Mouse (Mus musculus) small intestine, adult 2 months (tissue): Measurements from ENCODE around the gene Ublcp1. TPM values are rescaled to one million over a fixed set of nuclear protein-coding genes. Genes with fewer than 3 reads are reported as not detected.
A peak's percentile ranks its signal among the peaks of the same experiment; 100 is the strongest.
"Not testable (repeated sequence)": the region's sequence is repeated elsewhere in the genome, so short reads cannot be mapped to it uniquely, and the experiment has no call there.

Experiments
- H3K27ac ChIP-seq: fragments of 200-500 bp; 2 replicates; pipeline ENCODE4 v1.5.1; 2012; ENCODE audit warnings: low read depth, low read length, control low read depth, inconsistent platforms; ENCODE audit not compliant: insufficient read depth
- H3K27me3 ChIP-seq: fragments of 200-500 bp; 2 replicates; pipeline ENCODE4 v1.6.1; 2012; ENCODE audit warnings: mild to moderate bottlenecking, moderate library complexity, low read length, inconsistent platforms; ENCODE audit not compliant: control insufficient read depth, insufficient read depth
- H3K36me3 ChIP-seq: fragments of 200-500 bp; 2 replicates; pipeline ENCODE4 v1.6.1; 2012; ENCODE audit warnings: mild to moderate bottlenecking, low read length, control low read depth, inconsistent platforms; ENCODE audit not compliant: control insufficient read depth, insufficient read depth
- H3K4me1 ChIP-seq: fragments of 200-500 bp; 2 replicates; pipeline ENCODE4 v1.6.1; 2012; ENCODE audit warnings: low read length, inconsistent platforms, mixed read lengths; ENCODE audit not compliant: control insufficient read depth, insufficient read depth, insufficient read length
- H3K4me3 ChIP-seq: fragments of 200-500 bp; 2 replicates; pipeline ENCODE4 v1.5.1; 2012; ENCODE audit warnings: low read depth, mild to moderate bottlenecking, control low read depth, inconsistent platforms, low read length, moderate library complexity
- CTCF ChIP-seq: fragments of 200-500 bp; IDR thresholded peaks from 2 replicates; pipeline ENCODE4 v1.5.1; 2012; ENCODE audit warnings: low read depth, mild to moderate bottlenecking, control low read depth, inconsistent platforms, low read length, moderate library complexity, mixed read lengths; ENCODE audit not compliant: insufficient replicate concordance, insufficient read length; ENCODE audit errors: extremely low read depth
- POLR2A ChIP-seq: fragments of 200-500 bp; IDR thresholded peaks from 2 replicates; pipeline ENCODE4 v1.6.1; 2012; ENCODE audit warnings: low read depth, mild to moderate bottlenecking, control low read depth, inconsistent platforms, low read length, moderate library complexity
- WGBS: fragments of 180-500 bp; shearing (Covaris S2); methylation state at CpG from one replicate; pipeline ENCODE4 v1.1.7; 2018; 5-methylcytosine and 5-hydroxymethylcytosine counted together
- polyA plus RNA-seq: library from polyadenylated mRNA; depleted of rRNA; stranded (reverse); fragments of >200 nt; gene quantifications from 2 replicates; pipeline ENCODE4 v1.2.3, GENCODE M21; 2012

Ublcp1 gene
- polyA plus RNA-seq, 1 experiment, result 3.1 TPM

GRCm38 (mm10) chr11:44469646-44470431, 459 bp downstream of the Ublcp1 start:
- H3K4me1 ChIP-seq, result no peaks in the 10 kb centered on the region; the same call in 1 of the 2 replicates
- H3K36me3 ChIP-seq, result peaks cover 4% of the 10 kb centered on the region; the same call in 1 of the 2 replicates
- H3K4me3 ChIP-seq, result peak overlapping the region; percentile 91
- H3K27me3 ChIP-seq, result no peaks in the 10 kb centered on the region
- WGBS, result under 1% methylated on average over 59 of the region's 59 CpGs
- no peak for TF ChIP-seq POLR2A
- TF ChIP-seq CTCF, result no peak
- H3K27ac ChIP-seq, result peak overlapping the region; percentile 83

- WGBS, result 87% methylated on average over 10 of the region's 10 CpGs
- Histone ChIP-seq H3K4me3 (no peak overlapping the region), H3K36me3 (peaks cover 8% of the 10 kb centered on the region), H3K27me3 (no peaks in the 10 kb centered on the region), H3K4me1 (no peaks in the 10 kb centered on the region; the same call in 1 of the 2 replicates), H3K27ac (no peak overlapping the region)
- TF ChIP-seq POLR2A (no peak), CTCF (no peak)
Measured at GRCm38 (mm10) chr11:44468306-44468790, 1.9 kb downstream of the Ublcp1 start.

DNA sequence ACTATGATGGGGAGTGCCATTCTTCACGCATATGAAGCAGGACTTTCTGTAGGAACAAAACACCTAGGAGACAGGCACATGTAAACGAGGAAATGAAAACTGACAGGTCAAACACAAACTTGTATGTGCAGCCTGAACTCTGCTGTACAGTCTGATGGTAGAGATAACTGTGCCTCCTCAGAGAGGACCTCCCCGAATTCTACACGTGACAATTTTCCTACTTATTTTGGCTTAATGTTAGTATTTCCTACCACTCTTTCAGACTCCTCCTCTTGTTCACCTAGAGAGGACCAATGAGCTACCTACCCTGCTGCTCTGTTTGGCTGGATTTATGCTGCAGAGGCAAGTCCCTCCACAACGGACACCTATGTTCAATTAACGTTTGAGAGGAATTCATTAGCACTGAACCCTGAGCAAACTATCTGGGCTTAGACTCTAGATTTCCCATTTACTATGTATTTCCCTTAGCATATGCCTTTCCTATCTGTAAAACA, 3.3 kb downstream of the Ublcp1 start:
- WGBS, result 74% methylated on average over 6 of the region's 6 CpGs
- no peak overlapping the region for H3K27ac ChIP-seq
- no peak overlapping the region for H3K4me3 ChIP-seq
- no peaks in the 10 kb centered on the region for H3K27me3 ChIP-seq
- peaks cover 8% of the 10 kb centered on the region for H3K36me3 ChIP-seq
- no peaks in the 10 kb centered on the region; the same call in 1 of the 2 replicates for H3K4me1 ChIP-seq
- TF ChIP-seq POLR2A (no peak), CTCF (no peak)

DNA sequence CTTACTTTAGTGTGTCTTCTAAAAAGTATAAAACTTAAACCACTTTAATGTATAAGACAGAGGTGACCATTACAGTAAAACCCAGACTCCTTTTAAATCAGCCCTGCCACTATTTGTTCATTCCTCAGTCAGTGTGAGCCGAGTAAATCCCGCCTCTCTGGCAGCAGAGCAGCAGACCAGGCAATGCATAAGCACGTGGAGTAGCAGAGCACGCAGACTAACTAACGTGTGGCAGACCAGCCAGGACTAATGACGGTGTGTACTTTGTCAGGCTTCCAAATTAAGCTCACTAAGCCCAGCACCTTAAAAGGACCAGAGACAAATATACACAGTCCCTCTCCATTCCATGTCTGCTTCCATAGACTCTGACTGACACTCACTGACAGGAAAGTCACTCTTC, 8.8 kb downstream of the Ublcp1 start:
- no peak for TF ChIP-seq CTCF
- TF ChIP-seq POLR2A, result no peak
- Histone ChIP-seq H3K4me3 (no peak overlapping the region), H3K4me1 (no peaks in the 10 kb centered on the region), H3K36me3 (peaks cover 36% of the 10 kb centered on the region), H3K27ac (no peak overlapping the region), H3K27me3 (no peaks in the 10 kb centered on the region)
- 51% methylated on average over 6 of the region's 6 CpGs for WGBS

DNA sequence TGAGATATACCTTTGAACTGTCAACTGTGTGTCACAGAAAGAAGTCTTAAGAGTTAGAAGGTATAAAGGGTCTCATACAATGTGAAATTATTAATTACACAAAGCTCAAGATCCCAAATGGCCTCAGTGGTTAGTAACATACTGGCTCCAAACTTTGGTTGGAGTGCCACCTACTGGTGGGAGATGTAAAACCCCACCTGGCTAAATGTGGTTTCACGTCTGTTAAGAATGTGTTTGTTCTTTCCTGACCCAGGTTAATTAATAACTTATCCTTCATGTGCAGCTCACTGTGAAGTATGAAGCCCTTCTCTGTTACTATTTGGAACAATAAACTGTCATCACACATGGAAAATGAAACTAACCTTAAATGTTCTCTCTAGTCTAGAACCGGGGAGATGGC, 16.9 kb downstream of the Ublcp1 start:
- 18% methylated on average over 2 of the region's 2 CpGs for WGBS
- TF ChIP-seq POLR2A (no peak), CTCF (no peak)
- Histone ChIP-seq H3K4me3 (no peak overlapping the region), H3K36me3 (peaks cover 19% of the 10 kb centered on the region), H3K4me1 (no peaks in the 10 kb centered on the region), H3K27me3 (no peaks in the 10 kb centered on the region), H3K27ac (no peak overlapping the region)

DNA sequence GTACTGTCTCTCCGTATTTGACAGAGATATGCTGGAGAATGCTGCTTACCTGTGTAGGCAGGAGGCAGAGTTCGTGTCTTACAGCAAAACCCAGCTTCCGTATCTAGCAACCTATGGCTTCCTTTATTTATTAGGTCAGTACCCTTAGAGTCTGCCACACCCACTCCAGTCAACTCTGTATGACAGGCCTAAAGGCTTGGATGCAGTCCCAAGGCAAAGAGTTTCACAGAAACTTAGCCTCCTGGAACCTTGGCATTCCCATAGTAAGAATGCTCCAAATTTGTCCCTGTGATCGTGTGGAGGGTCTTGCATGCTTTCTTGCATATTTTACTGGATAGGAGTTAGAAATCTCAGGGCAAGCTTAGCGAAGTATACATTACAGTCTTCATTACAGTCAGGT, 18.3 kb downstream of the Ublcp1 start:
- not testable (repeated sequence) for H3K4me3 ChIP-seq
- WGBS, result 87% methylated on average over 5 of the region's 5 CpGs

GRCm38 (mm10) chr11:44451046-44451445, 19.3 kb downstream of the Ublcp1 start:
- H3K36me3 ChIP-seq, result peaks cover 8% of the 10 kb centered on the region
- no peak overlapping the region for H3K4me3 ChIP-seq
- no peaks in the 10 kb centered on the region for H3K4me1 ChIP-seq
- no peak overlapping the region for H3K27ac ChIP-seq
- H3K27me3 ChIP-seq, result no peaks in the 10 kb centered on the region
- TF ChIP-seq POLR2A (no peak), CTCF (no peak)

More for the DNA sequence above, 18.3 kb downstream of the Ublcp1 start:
- H3K27ac ChIP-seq, H3K27me3 ChIP-seq, H3K4me1 ChIP-seq: not testable (repeated sequence)
- peaks cover 13% of the 10 kb centered on the region for H3K36me3 ChIP-seq
